Mouse (Mus musculus) E14TG2a.4 (cell line): ENCODE data around the gene Gata3.

Experiments used
- CTCF ChIP-seq: conservative IDR thresholded peaks from 2 replicates; pipeline ENCODE4 v1.5.1; 2014; ENCODE audit warnings: low read length
- POU5F1 ChIP-seq: IDR thresholded peaks from 2 replicates; pipeline ENCODE4 v1.6.1; 2014; ENCODE audit warnings: low read length, borderline replicate concordance

GRCm38 (mm10) chr2:9867092-9867825 is 22.6 kb downstream of the Gata3 start:
- TF ChIP-seq CTCF (no peak), POU5F1 (no peak)
